In genomic region chr1:150513041-150513440, GRCm38 (mm10) we compare ENCODE assay signal across 29 mouse cellular contexts. TPM values are rescaled to one million over a fixed set of nuclear protein-coding genes. Genes with fewer than 3 reads are reported as not detected.
"Had no signal": no experiment of that assay in that cellular context is flagged by ENCODE, and none has a peak within 500 bp of the region (broad histone marks: within the 10 kb centered on the region; RNA-seq: fewer than 3 reads in every experiment).

No protein-coding gene starts in this region.

- DNase-seq: cerebellum, adult 2 months; cerebellum, adult 8-10 months; cerebellum, adult 9-10 months; cerebellum, adult 9-11 months; cerebellum, postnatal 10 days; cerebellum, postnatal 14 days; cerebellum, postnatal 25 days; cerebellum, postnatal 36 days; embryo, embryonic 11 days; forebrain, postnatal 0 days; gastrocnemius, adult 2 months; gastrocnemius, postnatal 10 days; gastrocnemius, postnatal 14 days; gastrocnemius, postnatal 25 days; gastrocnemius, postnatal 36 days; heart, adult 11 months; heart, adult 18-20 months had no signal

- H3K4me1 ChIP-seq: embryonic facial prominence, embryonic 10.5 days; embryonic facial prominence, embryonic 12.5 days; embryonic facial prominence, embryonic 13.5 days; embryonic facial prominence, embryonic 15.5 days; forebrain, embryonic 10.5 days; forebrain, embryonic 12.5 days; forebrain, embryonic 13.5 days; forebrain, embryonic 15.5 days had no signal

- H3K27me3 ChIP-seq: embryonic facial prominence, embryonic 12.5 days; embryonic facial prominence, embryonic 13.5 days; embryonic facial prominence, embryonic 15.5 days; forebrain, embryonic 12.5 days; forebrain, embryonic 13.5 days; forebrain, embryonic 15.5 days had no signal

- H3K36me3 ChIP-seq: embryonic facial prominence, embryonic 10.5 days; embryonic facial prominence, embryonic 12.5 days; embryonic facial prominence, embryonic 13.5 days; embryonic facial prominence, embryonic 15.5 days; forebrain, embryonic 10.5 days; forebrain, embryonic 12.5 days; forebrain, embryonic 15.5 days had no signal

- H3K4me2 ChIP-seq: embryonic facial prominence, embryonic 12.5 days; embryonic facial prominence, embryonic 13.5 days; embryonic facial prominence, embryonic 15.5 days; forebrain, embryonic 12.5 days; forebrain, embryonic 13.5 days; forebrain, embryonic 15.5 days had no signal

- H3K4me3 ChIP-seq: embryonic facial prominence, embryonic 10.5 days; embryonic facial prominence, embryonic 12.5 days; embryonic facial prominence, embryonic 13.5 days; embryonic facial prominence, embryonic 15.5 days; erythroblast, embryonic 14.5 days; forebrain, embryonic 10.5 days; forebrain, embryonic 12.5 days; forebrain, embryonic 13.5 days; forebrain, embryonic 15.5 days; gastrocnemius, adult 2 months had no signal

- ATAC-seq: forebrain, embryonic 13.5 days; forebrain, embryonic 14.5 days; forebrain, embryonic 15.5 days; forebrain, embryonic 16.5 days; forebrain, postnatal 0 days had no signal

- H3K27ac ChIP-seq: embryonic facial prominence, embryonic 10.5 days; embryonic facial prominence, embryonic 12.5 days; embryonic facial prominence, embryonic 13.5 days; embryonic facial prominence, embryonic 15.5 days; forebrain, embryonic 10.5 days; forebrain, embryonic 12.5 days; forebrain, embryonic 13.5 days; forebrain, embryonic 15.5 days; gastrocnemius, adult 2 months had no signal

- H3K9ac ChIP-seq: embryonic facial prominence, embryonic 12.5 days; embryonic facial prominence, embryonic 13.5 days; embryonic facial prominence, embryonic 15.5 days; forebrain, embryonic 12.5 days; forebrain, embryonic 13.5 days; forebrain, embryonic 15.5 days; forebrain, postnatal 0 days had no signal

- H3K9me3 ChIP-seq: embryonic facial prominence, embryonic 10.5 days; embryonic facial prominence, embryonic 12.5 days; embryonic facial prominence, embryonic 13.5 days; embryonic facial prominence, embryonic 15.5 days; forebrain, embryonic 10.5 days; forebrain, embryonic 12.5 days; forebrain, embryonic 13.5 days; forebrain, embryonic 15.5 days had no signal

RNA-seq across cellular contexts. Expression of gene Prg4, which starts 47.1 kb away (rescaled TPM):
- total RNA-seq: granulocyte monocyte progenitor cell, adult 5-6 weeks had no signal
- polyA plus RNA-seq: erythroblast, embryonic 14.5 days had no signal
